Comparison of ENCODE assay signal across 8 mouse cellular contexts in genomic region chr10:14207616-14208015, GRCm38 (mm10).
DNase-seq lines count a peak whose midpoint lies in the region; ATAC-seq and TF ChIP-seq lines count a peak whose summit lies in the region.

No protein-coding gene starts in this region.

- no peaks in the 10 kb centered on the region for H3K36me3 ChIP-seq in heart, embryonic 10.5 days
- no peaks in the 10 kb centered on the region for H3K36me3 ChIP-seq in hindbrain, embryonic 13.5 days
- no peaks in the 10 kb centered on the region for H3K36me3 ChIP-seq in midbrain, embryonic 14.5 days (ENCODE audit: control insufficient read depth, insufficient read depth, low read length)

- 62% methylated on average over 5 of the region's 5 CpGs for WGBS in heart, embryonic 10.5 days
- 61% methylated on average over 5 of the region's 5 CpGs for WGBS in hindbrain, embryonic 13.5 days
- WGBS in midbrain, embryonic 14.5 days = 69% methylated on average over 5 of the region's 5 CpGs

- no peak overlapping the region for H3K27ac ChIP-seq in heart, embryonic 10.5 days
- peak overlapping the region; percentile 89 for H3K27ac ChIP-seq in embryonic fibroblast, embryonic 13.5 days (ENCODE audit: insufficient read depth, low read length)
- no peak overlapping the region for H3K27ac ChIP-seq in hindbrain, embryonic 13.5 days
- no peak overlapping the region for H3K27ac ChIP-seq in midbrain, embryonic 14.5 days (replicated peaks; ENCODE audit: low read depth, low read length)

- no peaks in the 10 kb centered on the region for H3K27me3 ChIP-seq in heart, embryonic 10.5 days (ENCODE audit: insufficient read depth, poor library complexity, severe bottlenecking)
- H3K27me3 ChIP-seq in hindbrain, embryonic 13.5 days = no peaks in the 10 kb centered on the region
- H3K27me3 ChIP-seq in midbrain, embryonic 14.5 days (ENCODE audit: control insufficient read depth, insufficient read depth, low read length) = no peaks in the 10 kb centered on the region

- peak; percentile 82 for ATAC-seq in megakaryocyte progenitor cell, adult 5-6 weeks (replicated peaks; ENCODE audit: poor library complexity)
- ATAC-seq in hindbrain, embryonic 13.5 days (ENCODE audit: low FRiP score) = no peak
- no peak for ATAC-seq in midbrain, embryonic 14.5 days (ENCODE audit: low FRiP score, low TSS enrichment)

- DNase-seq in heart, adult 11 months = peak; percentile 96
- DNase-seq in heart, embryonic 10.5 days (ENCODE audit: low spot score) = no peak
- peak; percentile 43 to 60 for DNase-seq in B cell, adult 2 months
- no peak for DNase-seq in cerebellum, adult 11-12 months
- DNase-seq in midbrain, embryonic 14.5 days = no peak

- no peak for TF ChIP-seq CTCF in embryonic fibroblast, embryonic 13.5 days (IDR thresholded peaks at IDR 0.05; ENCODE audit: borderline replicate concordance, insufficient read depth, low read length)

- no peak for TF ChIP-seq POLR2A in embryonic fibroblast, embryonic 13.5 days (IDR thresholded peaks at IDR 0.05; ENCODE audit: low read depth, low read length)

- H3K9me3 ChIP-seq in heart, embryonic 10.5 days = no peaks in the 10 kb centered on the region
- no peaks in the 10 kb centered on the region for H3K9me3 ChIP-seq in hindbrain, embryonic 13.5 days
- no peaks in the 10 kb centered on the region for H3K9me3 ChIP-seq in midbrain, embryonic 14.5 days (ENCODE audit: control insufficient read depth, low read length)

- no peak overlapping the region for H3K4me3 ChIP-seq in heart, embryonic 10.5 days
- no peak overlapping the region for H3K4me3 ChIP-seq in embryonic fibroblast, embryonic 13.5 days (ENCODE audit: insufficient read depth, low read length)
- no peak overlapping the region for H3K4me3 ChIP-seq in hindbrain, embryonic 13.5 days
- no peak overlapping the region for H3K4me3 ChIP-seq in midbrain, embryonic 14.5 days (replicated peaks; ENCODE audit: low read depth, low read length)

- no peak overlapping the region for H3K9ac ChIP-seq in hindbrain, embryonic 13.5 days
- H3K9ac ChIP-seq in midbrain, embryonic 14.5 days (replicated peaks; ENCODE audit: low read length) = no peak overlapping the region

- H3K4me1 ChIP-seq in heart, embryonic 10.5 days = peaks cover 5% of the 10 kb centered on the region; the same call in 1 of the 2 replicates
- H3K4me1 ChIP-seq in embryonic fibroblast, embryonic 13.5 days (ENCODE audit: control insufficient read depth, insufficient read depth, low read length) = peaks cover 3% of the 10 kb centered on the region
- no peaks in the 10 kb centered on the region; the same call in 1 of the 2 replicates for H3K4me1 ChIP-seq in hindbrain, embryonic 13.5 days (replicated peaks)
- H3K4me1 ChIP-seq in midbrain, embryonic 14.5 days (ENCODE audit: control insufficient read depth, insufficient read depth, low read length) = no peaks in the 10 kb centered on the region

- no peak overlapping the region for H3K4me2 ChIP-seq in hindbrain, embryonic 13.5 days
- no peak overlapping the region for H3K4me2 ChIP-seq in midbrain, embryonic 14.5 days (ENCODE audit: low read length)

Comparison
In these comparisons a context has a peak if more than half of its experiments do, and no peak if none do; other contexts are left out.
1. DNase-seq: peak in heart, adult 11 months (single experiment) and B cell, adult 2 months (2 of 2); none in heart, embryonic 10.5 days (single experiment), cerebellum, adult 11-12 months (single experiment) and midbrain, embryonic 14.5 days (single experiment).